Mouse (Mus musculus) liver, postnatal 0 days (tissue): Measurements from ENCODE around the gene Kif20b.

Experiments used
- CTCF ChIP-seq: sonication (generic); IDR thresholded peaks from 2 replicates; pipeline ENCODE4 v1.5.1; 2016; ENCODE audit warnings: antibody characterized with exemption, low read depth
- EP300 ChIP-seq: IDR thresholded peaks from 2 replicates; pipeline ENCODE4 v1.6.1; 2016; ENCODE audit warnings: antibody characterized with exemption, low read depth, mild to moderate bottlenecking

GRCm38 (mm10) chr19:35018209-35018581, 96.0 kb downstream of the Kif20b start:
- TF ChIP-seq CTCF (no peak), EP300 (no peak)
